Mouse (Mus musculus): ENCODE results near the gene Prkcsh. TPM values are rescaled to one million over a fixed set of nuclear protein-coding genes. Genes with fewer than 3 reads are reported as not detected.

Prkcsh gene
- polyA plus RNA-seq, 1 experiment, result 103 TPM

- TF ChIP-seq CTCF (IDR thresholded peaks at IDR 0.05; ENCODE audit: extremely low read depth, insufficient read depth, low read length) (no peak), POLR2A (IDR thresholded peaks at IDR 0.05; ENCODE audit: extremely low read depth, insufficient read depth, low read length) (no peak)
- Histone ChIP-seq H3K27ac (ENCODE audit: insufficient read depth, low read length) (no peak overlapping the region), H3K4me1 (ENCODE audit: control insufficient read depth, insufficient read depth, low read length) (peaks cover 1% of the 10 kb centered on the region), H3K4me3 (ENCODE audit: insufficient read depth, low read length) (no peak overlapping the region)
These were observed 32.9 kb downstream of the Prkcsh start for GRCm38 (mm10) chr9:22035300-22036044.

GRCm38 (mm10) chr9:22037826-22038225 lies 35.2 kb downstream of the Prkcsh start:
- TF ChIP-seq POLR2A (IDR thresholded peaks at IDR 0.05; ENCODE audit: extremely low read depth, insufficient read depth, low read length) (no peak), CTCF (IDR thresholded peaks at IDR 0.05; ENCODE audit: extremely low read depth, insufficient read depth, low read length) (no peak)
- H3K4me3 ChIP-seq (ENCODE audit: insufficient read depth, low read length), result no peak overlapping the region
- H3K27ac ChIP-seq (ENCODE audit: insufficient read depth, low read length), result no peak overlapping the region
- H3K4me1 ChIP-seq (ENCODE audit: control insufficient read depth, insufficient read depth, low read length), result peaks cover 1% of the 10 kb centered on the region

- Histone ChIP-seq H3K4me1 (ENCODE audit: control insufficient read depth, insufficient read depth, low read length) (peaks cover 1% of the 10 kb centered on the region), H3K4me3 (ENCODE audit: insufficient read depth, low read length) (no peak overlapping the region), H3K27ac (ENCODE audit: insufficient read depth, low read length) (no peak overlapping the region)
- TF ChIP-seq POLR2A (IDR thresholded peaks at IDR 0.05; ENCODE audit: extremely low read depth, insufficient read depth, low read length) (no peak), CTCF (IDR thresholded peaks at IDR 0.05; ENCODE audit: extremely low read depth, insufficient read depth, low read length) (no peak)
These were observed 39.2 kb downstream of the Prkcsh start for GRCm38 (mm10) chr9:22041832-22042231.

- TF ChIP-seq CTCF (IDR thresholded peaks at IDR 0.05; ENCODE audit: extremely low read depth, insufficient read depth, low read length), result no peak
- TF ChIP-seq POLR2A (IDR thresholded peaks at IDR 0.05; ENCODE audit: extremely low read depth, insufficient read depth, low read length), result no peak
- Histone ChIP-seq H3K4me1 (ENCODE audit: control insufficient read depth, insufficient read depth, low read length) (peaks cover 7% of the 10 kb centered on the region; the same call in 1 of the 2 replicates), H3K4me3 (ENCODE audit: insufficient read depth, low read length) (no peak overlapping the region), H3K27ac (ENCODE audit: insufficient read depth, low read length) (no peak overlapping the region)
These were observed 44.7 kb downstream of the Prkcsh start for GRCm38 (mm10) chr9:22047329-22047728.

GRCm38 (mm10) chr9:22049315-22049714 lies 46.7 kb downstream of the Prkcsh start:
- TF ChIP-seq CTCF (IDR thresholded peaks at IDR 0.05; ENCODE audit: extremely low read depth, insufficient read depth, low read length) (no peak), POLR2A (IDR thresholded peaks at IDR 0.05; ENCODE audit: extremely low read depth, insufficient read depth, low read length) (no peak)
- Histone ChIP-seq H3K4me1 (ENCODE audit: control insufficient read depth, insufficient read depth, low read length) (peaks cover 7% of the 10 kb centered on the region; the same call in 1 of the 2 replicates), H3K27ac (ENCODE audit: insufficient read depth, low read length) (no peak overlapping the region)

GRCm38 (mm10) chr9:22049721-22050270 lies 47.2 kb downstream of the Prkcsh start:
- peak overlapping the region; percentile 84 for H3K4me3 ChIP-seq (ENCODE audit: insufficient read depth, low read length)
- H3K4me1 ChIP-seq (ENCODE audit: control insufficient read depth, insufficient read depth, low read length), result peaks cover 7% of the 10 kb centered on the region; the same call in 1 of the 2 replicates
- no peak for TF ChIP-seq POLR2A (IDR thresholded peaks at IDR 0.05; ENCODE audit: extremely low read depth, insufficient read depth, low read length)
- no peak for TF ChIP-seq CTCF (IDR thresholded peaks at IDR 0.05; ENCODE audit: extremely low read depth, insufficient read depth, low read length)
- H3K27ac ChIP-seq (ENCODE audit: insufficient read depth, low read length), result no peak overlapping the region

More at GRCm38 (mm10) chr9:22049315-22049714, 46.7 kb downstream of the Prkcsh start:
- peak overlapping the region; percentile 84; the same call in 1 of the 2 replicates for H3K4me3 ChIP-seq (ENCODE audit: insufficient read depth, low read length)

GRCm38 (mm10) chr9:22050351-22050889 lies 47.8 kb downstream of the Prkcsh start:
- no peak for TF ChIP-seq POLR2A (IDR thresholded peaks at IDR 0.05; ENCODE audit: extremely low read depth, insufficient read depth, low read length)
- TF ChIP-seq CTCF (IDR thresholded peaks at IDR 0.05; ENCODE audit: extremely low read depth, insufficient read depth, low read length), result no peak
- H3K27ac ChIP-seq (ENCODE audit: insufficient read depth, low read length), result no peak overlapping the region
- H3K4me1 ChIP-seq (ENCODE audit: control insufficient read depth, insufficient read depth, low read length), result peaks cover 7% of the 10 kb centered on the region; the same call in 1 of the 2 replicates
- H3K4me3 ChIP-seq (ENCODE audit: insufficient read depth, low read length), result peak overlapping the region; percentile 84

- H3K4me1 ChIP-seq (ENCODE audit: control insufficient read depth, insufficient read depth, low read length), result peaks cover 7% of the 10 kb centered on the region; the same call in 1 of the 2 replicates
- peak overlapping the region; percentile 88 for H3K27ac ChIP-seq (ENCODE audit: insufficient read depth, low read length)
- H3K4me3 ChIP-seq (ENCODE audit: insufficient read depth, low read length), result peak overlapping the region; percentile 84
- TF ChIP-seq CTCF (IDR thresholded peaks at IDR 0.05; ENCODE audit: extremely low read depth, insufficient read depth, low read length) (no peak), POLR2A (IDR thresholded peaks at IDR 0.05; ENCODE audit: extremely low read depth, insufficient read depth, low read length) (no peak)
These were observed 48.8 kb downstream of the Prkcsh start for GRCm38 (mm10) chr9:22051161-22051957.

- TF ChIP-seq POLR2A (IDR thresholded peaks at IDR 0.05; ENCODE audit: extremely low read depth, insufficient read depth, low read length) (peak; percentile 90), CTCF (IDR thresholded peaks at IDR 0.05; ENCODE audit: extremely low read depth, insufficient read depth, low read length) (no peak)
- peak within 1 kb of the TSS; percentile 84 for H3K4me3 ChIP-seq (ENCODE audit: insufficient read depth, low read length)
- peaks cover 7% of the 10 kb centered on the region; the same call in 1 of the 2 replicates for H3K4me1 ChIP-seq (ENCODE audit: control insufficient read depth, insufficient read depth, low read length)
- H3K27ac ChIP-seq (ENCODE audit: insufficient read depth, low read length), result peak within 1 kb of the TSS; percentile 88
These were observed 49.3 kb downstream of the Prkcsh start, which contains the start of gene Elavl3 for GRCm38 (mm10) chr9:22051958-22052254. Gene Elavl3 (minus strand): TSS chr9:22052023.

All from cortical plate, adult 2 months (tissue).